22 mouse cellular contexts compared by ENCODE assay signal in genomic region chrX:94091001-94091400, GRCm38 (mm10). TPM values are rescaled to one million over a fixed set of nuclear protein-coding genes. Genes with fewer than 3 reads are reported as not detected.
DNase-seq lines count a peak whose midpoint lies in the region; ATAC-seq and TF ChIP-seq lines count a peak whose summit lies in the region.
"Had no signal": no experiment of that assay in that cellular context is flagged by ENCODE, and none has a peak within 500 bp of the region (broad histone marks: within the 10 kb centered on the region; RNA-seq: fewer than 3 reads in every experiment).

No protein-coding gene starts in this region.

- no peaks in the 10 kb centered on the region; the same call in 1 of the 2 replicates for H3K79me2 ChIP-seq in liver, adult 2 months (ENCODE audit: control insufficient read depth, insufficient read depth, low read length)

- H3K27me3 ChIP-seq in kidney, adult 2 months (replicated peaks; ENCODE audit: control insufficient read depth, insufficient read depth, low read length): no peaks in the 10 kb centered on the region
- no peaks in the 10 kb centered on the region for H3K27me3 ChIP-seq in liver, adult 2 months (ENCODE audit: control insufficient read depth, insufficient read depth, low read length)
- peaks cover 5% of the 10 kb centered on the region; the same call in 1 of the 2 replicates for H3K27me3 ChIP-seq in liver, embryonic 11.5 days (replicated peaks; ENCODE audit: control insufficient read depth, insufficient read depth, low read length)
- H3K27me3 ChIP-seq: CH12.LX had no signal

- no peaks in the 10 kb centered on the region for H3K4me1 ChIP-seq in kidney, adult 2 months (ENCODE audit: control insufficient read depth, insufficient read depth, low read length)
- H3K4me1 ChIP-seq in liver, adult 2 months (ENCODE audit: control insufficient read depth, insufficient read depth, low read length): no peaks in the 10 kb centered on the region
- no peaks in the 10 kb centered on the region for H3K4me1 ChIP-seq in liver, embryonic 11.5 days (replicated peaks; ENCODE audit: control insufficient read depth, insufficient read depth, low read length)

- TF ChIP-seq CTCF in kidney, adult 2 months (conservative IDR thresholded peaks at IDR 0.05; ENCODE audit: insufficient read depth, insufficient read length, low read depth, low read length): no peak
- TF ChIP-seq CTCF in liver, adult 2 months (IDR thresholded peaks at IDR 0.05; ENCODE audit: low read depth, low read length): no peak

- peak; percentile 7 for DNase-seq in adrenal gland, postnatal 14 days
- DNase-seq in adrenal gland, postnatal 10 days: no peak
- peak; percentile 73 for DNase-seq in heart, adult 11 months
- no peak for DNase-seq in heart, adult 18-20 months
- DNase-seq in kidney, adult 2 months: peak; percentile 2
- no peak for DNase-seq in kidney, postnatal 25 days
- DNase-seq in liver, adult 2 months (ENCODE audit: extremely low read depth, low read depth, low spot score): peak; percentile 35
- no peak for DNase-seq in liver, embryonic 11.5 days (ENCODE audit: low spot score)
- DNase-seq: adrenal gland, adult 2 months; adrenal gland, adult 8-10 months; adrenal gland, postnatal 25 days; adrenal gland, postnatal 36 days; B cell, adult 2 months; cerebellum, adult 11 months; cerebellum, adult 11-12 months; cerebellum, adult 18-20 months; cerebellum, adult 2 months had no signal

- no peak for TF ChIP-seq POLR2A in kidney, adult 2 months (IDR thresholded peaks at IDR 0.05; ENCODE audit: low read depth, low read length)
- TF ChIP-seq POLR2A in liver, adult 2 months (IDR thresholded peaks at IDR 0.05; ENCODE audit: extremely low read depth, insufficient read depth, low read length): no peak

- WGBS in kidney, adult 2 months: 44% methylated on average over 2 of the region's 2 CpGs
- WGBS in liver, adult 2 months: 14% methylated on average over 2 of the region's 2 CpGs
- WGBS in liver, embryonic 11.5 days: 76% methylated on average over 2 of the region's 2 CpGs

- H3K36me3 ChIP-seq in kidney, adult 2 months (ENCODE audit: control insufficient read depth, insufficient read depth, low read length): no peaks in the 10 kb centered on the region
- H3K36me3 ChIP-seq in liver, adult 2 months (ENCODE audit: control insufficient read depth, insufficient read depth, low read length): peaks cover 5% of the 10 kb centered on the region; the same call in 1 of the 2 replicates
- H3K36me3 ChIP-seq in liver, embryonic 11.5 days (ENCODE audit: control insufficient read depth, insufficient read depth, low read length): no peaks in the 10 kb centered on the region

- no peak for ATAC-seq in liver, embryonic 11.5 days (replicated peaks; ENCODE audit: low FRiP score)
- ATAC-seq: activated CD4-positive, CD25-positive, alpha-beta regulatory T cell, adult 4 months; CD4-positive, CD25-positive, alpha-beta regulatory T cell, adult 4 months; Patski had no signal

- no peak overlapping the region for H3K27ac ChIP-seq in kidney, adult 2 months (ENCODE audit: insufficient read depth, low read depth, low read length)
- no peak overlapping the region for H3K27ac ChIP-seq in liver, adult 2 months (replicated peaks; ENCODE audit: insufficient read depth, low read depth, low read length)
- no peak overlapping the region for H3K27ac ChIP-seq in liver, embryonic 11.5 days (ENCODE audit: low read depth, low read length)

- H3K4me2 ChIP-seq in liver, embryonic 11.5 days: no peak overlapping the region

- no peak overlapping the region for H3K4me3 ChIP-seq in kidney, adult 2 months (ENCODE audit: insufficient read depth, low read depth, low read length)
- no peak overlapping the region for H3K4me3 ChIP-seq in liver, adult 2 months (ENCODE audit: insufficient read depth, low read depth, low read length)
- H3K4me3 ChIP-seq in liver, embryonic 11.5 days (ENCODE audit: low read depth, low read length): no peak overlapping the region

- no peaks in the 10 kb centered on the region for H3K9me3 ChIP-seq in liver, embryonic 11.5 days (ENCODE audit: control insufficient read depth, low read length)
- H3K9me3 ChIP-seq: G1E had no signal

- no peak overlapping the region for H3K9ac ChIP-seq in liver, adult 2 months (ENCODE audit: low read depth, low read length)
- no peak overlapping the region for H3K9ac ChIP-seq in liver, embryonic 11.5 days (ENCODE audit: low read depth, low read length)

RNA-seq across cellular contexts. Expression of gene Zfx, which starts 32.5 kb away (rescaled TPM):
- total RNA-seq in adrenal gland, postnatal 14 days (2021): 28.1 and 28.6 TPM in 2 replicates
- 10 to 100 TPM; 27.0 to 36.8 TPM for total RNA-seq in adrenal gland, postnatal 10 days (2021)
- 10 to 100 TPM; 22.3 to 23.9 TPM for total RNA-seq in heart, adult 18-20 months (2021)
- 4.2 and 5.4 TPM in 2 replicates for polyA plus RNA-seq in kidney, adult 2 months (2012; rRNA removed)
- 13.8 and 14.4 TPM in 2 replicates for total RNA-seq in liver, adult 2 months (2014; rRNA removed)
- 1.9 and 2.1 TPM in 2 replicates for polyA plus RNA-seq in liver, adult 2 months (2012; rRNA removed)
- polyA plus RNA-seq in liver, embryonic 11.5 days (2014; fragmentation: Nextera tagmentation; extraction: Ambion mirVana): 17.8 and 24.5 TPM in 2 replicates

Comparison
In these comparisons a context has a peak if more than half of its experiments do, and no peak if none do; other contexts are left out.
1. DNase-seq: peak in adrenal gland, postnatal 14 days (single experiment), heart, adult 11 months (single experiment), kidney, adult 2 months (single experiment) and liver, adult 2 months (single experiment); none in adrenal gland, postnatal 10 days (single experiment), heart, adult 18-20 months (0 of 2), kidney, postnatal 25 days (0 of 2) and liver, embryonic 11.5 days (single experiment).